In genomic region chr4:131813798-131814197, GRCm38 (mm10) we compare ENCODE assay signal across 20 mouse cellular contexts. TPM values are rescaled to one million over a fixed set of nuclear protein-coding genes. Genes with fewer than 3 reads are reported as not detected.
"Had no signal": no experiment of that assay in that cellular context is flagged by ENCODE, and none has a peak within 500 bp of the region (broad histone marks: within the 10 kb centered on the region; RNA-seq: fewer than 3 reads in every experiment).

No protein-coding gene starts in this region.

- H3K9me3 ChIP-seq: liver, embryonic 13.5 days; lung, embryonic 15.5 days; midbrain, embryonic 12.5 days; midbrain, embryonic 15.5 days; neural tube, embryonic 13.5 days; stomach, embryonic 15.5 days had no signal

- H3K27ac ChIP-seq: left cerebral cortex, adult 2 months; liver, embryonic 13.5 days; lung, embryonic 15.5 days; macrophage; midbrain, embryonic 12.5 days; midbrain, embryonic 15.5 days; neural tube, embryonic 13.5 days; stomach, embryonic 15.5 days had no signal

- H3K27me3 ChIP-seq: liver, embryonic 13.5 days; lung, embryonic 15.5 days; midbrain, embryonic 12.5 days; midbrain, embryonic 15.5 days; neural tube, embryonic 13.5 days; stomach, embryonic 15.5 days had no signal

- H3K4me2 ChIP-seq: liver, embryonic 13.5 days; lung, embryonic 15.5 days; midbrain, embryonic 12.5 days; midbrain, embryonic 15.5 days; neural tube, embryonic 13.5 days; stomach, embryonic 15.5 days had no signal

- DNase-seq: kidney, adult 8-10 months; layer of hippocampus, postnatal 36 days; liver, embryonic 13.5 days; retina, postnatal 1 day; right cerebral cortex, postnatal 25 days; spleen, adult 18-20 months; thymus, adult 2 months; thymus, postnatal 14 days; thymus, postnatal 4 days had no signal

- H3K4me3 ChIP-seq: left cerebral cortex, adult 2 months; liver, embryonic 13.5 days; lung, embryonic 15.5 days; midbrain, embryonic 12.5 days; midbrain, embryonic 15.5 days; myocyte; neural tube, embryonic 13.5 days; stomach, embryonic 15.5 days had no signal

- H3K9ac ChIP-seq: liver, embryonic 13.5 days; lung, embryonic 15.5 days; midbrain, embryonic 12.5 days; midbrain, embryonic 15.5 days; neural tube, embryonic 13.5 days; stomach, embryonic 15.5 days had no signal

- ATAC-seq: intestine, postnatal 0 days; midbrain, embryonic 15.5 days had no signal

- H3K36me3 ChIP-seq: liver, embryonic 13.5 days; lung, embryonic 15.5 days; midbrain, embryonic 12.5 days; midbrain, embryonic 15.5 days; neural tube, embryonic 13.5 days had no signal

- H3K4me1 ChIP-seq: midbrain, embryonic 12.5 days; midbrain, embryonic 15.5 days; neural tube, embryonic 13.5 days had no signal

RNA-seq across cellular contexts. Expression of gene Ptpru, which starts 24.3 kb away (rescaled TPM):
- total RNA-seq: monocyte, adult 5-6 weeks; neutrophil, adult 5-6 weeks had no signal
